Mouse (Mus musculus) stomach, postnatal 0 days (tissue): ENCODE results near the gene Stpg4.

Source experiments
- CTCF ChIP-seq: IDR thresholded peaks from 2 replicates; pipeline ENCODE4 v1.5.1; 2016; ENCODE audit warnings: antibody characterized with exemption, low read depth, mild to moderate bottlenecking, moderate library complexity
- EP300 ChIP-seq: optimal IDR thresholded peaks from 2 replicates; pipeline ENCODE3; 2016; ENCODE audit warnings: antibody characterized with exemption

GRCm38 (mm10) chr17:87432314-87432713 lies 4.8 kb upstream of the Stpg4 start:
- TF ChIP-seq CTCF (no peak), EP300 (no peak)
